Mouse (Mus musculus) erythroblast, adult 5-6 weeks (primary cell): Measurements from ENCODE around the gene Sdr9c7. TPM values are rescaled to one million over a fixed set of nuclear protein-coding genes. Genes with fewer than 3 reads are reported as not detected.
"Not testable (repeated sequence)": the region's sequence is repeated elsewhere in the genome, so short reads cannot be mapped to it uniquely, and the experiment has no call there.

ENCODE experiments used
- ATAC-seq: replicated peaks from 2 replicates; pipeline ENCODE4 v1.8.0; 2016; ENCODE audit warnings: moderate number of reproducible peaks, mild to moderate bottlenecking, moderate TSS enrichment, inconsistent platforms; ENCODE audit not compliant: poor library complexity, low FRiP score, severe bottlenecking
- total RNA-seq, 2 experiments: library from RNA; stranded (forward) in 1 of 2; stranded (reverse) in 1 of 2; fragments of 150-400 nt in 1 of 2; fragments of 200-764, 138-1000 nt in 1 of 2; gene quantifications; 2 replicates each; pipeline versions ENCODE4 v1.2.3 to v1.2.4; 2015 to 2017; ENCODE audit warnings: low replicate concordance in 2 of 2

The Sdr9c7 gene
- total RNA-seq, 2 experiments from 2014 or later = not detected

GRCm38 (mm10) chr10:127904718-127905446 is 6.6 kb downstream of the Sdr9c7 start:
- no peak for ATAC-seq

- ATAC-seq = no peak
Measured at GRCm38 (mm10) chr10:127906138-127906537, 7.8 kb downstream of the Sdr9c7 start.

GRCm38 (mm10) chr10:127907386-127907951 is 9.2 kb downstream of the Sdr9c7 start:
- ATAC-seq = no peak

GRCm38 (mm10) chr10:127915578-127915977 is 17.3 kb downstream of the Sdr9c7 start:
- no peak for ATAC-seq

GRCm38 (mm10) chr10:127917183-127917582 is 18.9 kb downstream of the Sdr9c7 start:
- ATAC-seq = not testable (repeated sequence)

GRCm38 (mm10) chr10:127917651-127918050 is 19.3 kb downstream of the Sdr9c7 start:
- ATAC-seq = no peak

- ATAC-seq = no peak
Measured at GRCm38 (mm10) chr10:127922241-127922640, 23.9 kb downstream of the Sdr9c7 start.

GRCm38 (mm10) chr10:127923024-127923423 is 24.7 kb downstream of the Sdr9c7 start:
- ATAC-seq = no peak

- ATAC-seq = no peak
Measured at GRCm38 (mm10) chr10:127924597-127925378, 26.5 kb downstream of the Sdr9c7 start.

- no peak for ATAC-seq
Measured at GRCm38 (mm10) chr10:127927737-127928136, 29.4 kb downstream of the Sdr9c7 start.

- ATAC-seq = no peak
Measured at GRCm38 (mm10) chr10:127932290-127932926, 34.1 kb downstream of the Sdr9c7 start.

GRCm38 (mm10) chr10:127936271-127936670 is 38.0 kb downstream of the Sdr9c7 start:
- ATAC-seq = no peak

GRCm38 (mm10) chr10:127936747-127937409 is 38.6 kb downstream of the Sdr9c7 start:
- no peak for ATAC-seq

GRCm38 (mm10) chr10:127937428-127938010 is 39.2 kb downstream of the Sdr9c7 start:
- ATAC-seq = no peak

- not testable (repeated sequence) for ATAC-seq
Measured at GRCm38 (mm10) chr10:127939667-127940066, 41.3 kb downstream of the Sdr9c7 start.

- peak; percentile 82 for ATAC-seq
Measured at GRCm38 (mm10) chr10:127945432-127946064, 47.2 kb downstream of the Sdr9c7 start.

- ATAC-seq = no peak
Measured at GRCm38 (mm10) chr10:127949596-127950130, 51.3 kb downstream of the Sdr9c7 start.

GRCm38 (mm10) chr10:127951390-127951789 is 53.1 kb downstream of the Sdr9c7 start:
- ATAC-seq = no peak

GRCm38 (mm10) chr10:127951821-127952220 is 53.5 kb downstream of the Sdr9c7 start:
- no peak for ATAC-seq
